Mouse (Mus musculus): ENCODE data around the gene Tob2.
A peak's percentile ranks its signal among the peaks of the same experiment; 100 is the strongest.

Tob2 gene

DNA sequence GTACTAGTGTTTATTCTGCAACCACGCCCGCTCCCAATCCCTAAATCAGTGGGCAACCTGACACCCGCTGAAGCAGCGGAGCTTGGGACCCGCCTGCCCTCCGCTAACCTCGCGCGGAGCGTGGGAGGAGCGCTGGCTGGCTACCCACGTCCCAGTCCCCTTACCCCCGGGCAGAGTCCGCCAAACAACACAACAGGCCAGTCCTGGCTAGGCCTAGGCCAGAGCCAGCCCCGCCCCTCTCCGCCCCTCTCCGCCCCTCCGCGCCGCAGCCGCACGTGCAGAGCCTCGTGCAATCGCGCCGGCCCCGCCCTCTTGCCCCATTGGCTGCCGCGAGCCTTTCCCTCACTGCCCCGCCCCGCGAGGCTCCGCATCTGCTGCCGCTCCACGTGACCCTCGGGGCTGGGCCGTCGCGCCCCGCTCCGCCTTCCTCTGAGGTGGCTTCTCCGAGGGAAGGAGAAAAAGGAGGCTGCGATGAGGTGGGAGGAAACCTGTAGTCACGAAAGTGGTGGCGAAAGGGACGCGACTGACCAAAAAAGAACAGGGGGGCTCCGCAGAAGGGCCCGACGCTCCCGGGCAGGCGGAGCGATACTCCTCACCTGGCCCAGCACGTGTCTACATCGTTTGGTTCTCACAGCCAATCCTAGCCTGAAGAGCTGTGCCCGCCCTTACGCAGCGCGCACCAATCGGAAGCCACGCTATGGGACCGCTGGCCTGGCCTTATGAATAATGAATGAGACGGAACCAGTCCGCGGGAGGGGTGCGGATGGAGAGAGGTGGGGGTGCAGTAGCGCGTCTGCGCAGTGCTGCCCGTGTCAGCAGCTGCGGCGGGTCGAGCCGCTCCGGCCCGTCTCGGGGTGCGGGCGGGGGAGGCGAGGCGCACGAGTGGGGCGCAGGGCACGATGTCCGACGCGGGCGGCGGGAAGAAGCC, 47.7 kb downstream of the Tob2 start:
- peak; percentile 97 for DNase-seq

DNA sequence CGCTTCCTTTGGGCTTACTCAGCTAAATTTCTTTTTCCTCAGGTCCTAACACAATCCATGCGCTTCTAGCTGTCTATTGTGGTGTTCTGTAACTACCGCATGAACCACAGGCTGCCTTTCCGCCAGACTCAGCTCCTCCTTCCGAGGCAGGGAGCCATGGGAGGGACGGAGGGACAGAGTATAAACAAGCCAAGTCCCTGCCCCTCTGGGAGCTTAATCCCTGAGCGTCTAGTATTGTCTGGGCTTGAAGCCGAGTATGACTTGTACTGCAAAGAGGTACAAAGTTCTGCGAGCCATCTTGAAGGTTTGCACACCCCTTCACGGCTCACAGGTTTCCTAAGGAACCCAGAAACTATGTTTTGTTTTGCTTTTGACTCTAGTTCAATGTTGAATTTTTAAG, 48.4 kb downstream of the Tob2 start:
- peak; percentile 91 for DNase-seq

DNA sequence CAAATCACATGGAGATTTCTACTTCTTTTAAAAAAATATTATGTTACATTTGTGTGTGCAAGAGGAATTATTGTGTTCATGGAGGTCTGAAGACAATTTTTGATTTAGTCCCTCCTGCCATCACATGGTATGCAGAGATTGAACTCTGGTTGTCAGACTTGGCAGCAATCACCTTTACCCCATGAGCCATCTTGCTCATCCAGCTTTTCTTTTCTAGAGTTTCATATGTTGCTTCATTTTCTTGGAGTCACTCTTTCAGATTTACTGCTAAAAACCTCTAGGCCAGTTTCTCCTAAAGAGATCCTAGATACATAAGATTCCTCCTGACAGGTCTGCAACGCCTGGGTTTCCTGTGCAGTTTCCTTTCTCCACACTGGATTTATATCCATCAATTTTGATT, 49.0 kb downstream of the Tob2 start:
- no peak for DNase-seq

DNA sequence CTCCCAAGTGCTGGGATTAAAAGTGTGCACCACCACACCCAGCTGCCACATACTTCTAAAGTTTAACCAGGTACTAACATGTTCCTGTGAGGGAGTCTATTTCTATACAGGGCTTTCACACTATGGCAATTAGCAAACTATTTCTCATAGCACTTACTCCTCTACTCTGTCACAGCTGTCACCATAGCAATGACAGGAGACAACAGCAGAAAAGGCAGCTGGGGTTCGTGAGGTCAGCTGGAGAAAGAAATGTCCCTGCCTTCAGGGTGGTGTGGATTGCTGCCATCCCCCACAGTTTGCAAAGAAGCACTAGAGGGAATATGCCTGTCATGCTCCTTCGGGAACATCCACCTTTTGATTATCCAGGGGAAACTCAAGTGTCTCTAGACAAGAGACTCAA, 49.8 kb downstream of the Tob2 start:
- no peak for DNase-seq

DNA sequence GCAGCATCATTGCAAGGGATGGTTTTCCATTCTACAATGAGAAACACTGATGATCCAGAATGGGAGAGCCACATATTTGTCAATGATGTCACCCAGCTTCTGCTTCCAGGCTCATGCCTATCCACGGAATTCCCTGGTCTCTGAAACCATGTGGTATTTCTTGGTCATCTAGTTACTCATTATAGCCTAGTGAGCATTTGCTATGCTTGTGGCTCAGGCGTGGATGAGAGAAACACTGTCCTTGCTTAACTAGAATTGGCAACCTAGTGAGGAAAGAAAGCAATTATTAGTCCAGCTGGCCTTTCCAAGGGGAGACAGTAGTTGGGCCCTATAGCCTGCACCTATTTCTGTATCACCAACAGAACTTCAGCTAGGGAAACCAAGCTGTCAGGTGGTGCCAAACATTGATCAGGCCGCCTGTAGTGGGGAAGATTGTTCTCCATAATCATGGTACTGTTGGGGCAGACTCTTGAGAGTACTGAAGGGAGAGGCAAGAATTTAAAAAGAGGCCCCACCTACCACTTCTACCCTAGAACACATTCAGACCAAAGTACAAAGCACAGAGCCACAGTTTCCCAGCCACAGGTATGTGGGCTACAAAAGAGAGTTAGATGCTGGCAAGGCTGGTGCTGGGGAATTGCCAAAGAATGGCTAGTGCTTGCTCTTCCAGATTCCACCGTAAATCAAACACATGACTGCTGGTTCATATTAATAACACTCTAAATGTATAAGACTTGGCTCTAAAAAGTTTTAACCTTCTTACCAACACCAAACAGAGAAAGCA, 51.8 kb downstream of the Tob2 start:
- peak; percentile 63 for DNase-seq

DNA sequence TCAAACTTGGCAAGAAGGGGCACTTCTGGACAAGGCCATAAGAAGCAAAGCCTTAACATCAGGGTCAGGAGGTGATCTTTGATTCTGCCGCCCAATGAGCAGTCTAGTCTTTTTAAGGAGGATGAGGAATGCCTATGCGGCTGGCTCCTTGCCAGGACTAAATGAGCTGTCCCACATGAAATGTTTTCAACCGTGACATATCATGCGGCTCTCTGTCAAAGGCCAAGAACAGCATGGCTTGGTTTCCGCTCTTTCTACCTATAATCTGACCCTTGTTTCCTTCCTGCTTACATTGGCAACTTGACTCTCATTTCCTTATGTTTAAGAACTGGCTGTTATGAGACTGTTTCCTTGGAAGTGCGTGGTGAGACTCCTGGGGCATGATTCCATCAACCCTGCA, 53.0 kb downstream of the Tob2 start:
- peak; percentile 69 for DNase-seq

DNA sequence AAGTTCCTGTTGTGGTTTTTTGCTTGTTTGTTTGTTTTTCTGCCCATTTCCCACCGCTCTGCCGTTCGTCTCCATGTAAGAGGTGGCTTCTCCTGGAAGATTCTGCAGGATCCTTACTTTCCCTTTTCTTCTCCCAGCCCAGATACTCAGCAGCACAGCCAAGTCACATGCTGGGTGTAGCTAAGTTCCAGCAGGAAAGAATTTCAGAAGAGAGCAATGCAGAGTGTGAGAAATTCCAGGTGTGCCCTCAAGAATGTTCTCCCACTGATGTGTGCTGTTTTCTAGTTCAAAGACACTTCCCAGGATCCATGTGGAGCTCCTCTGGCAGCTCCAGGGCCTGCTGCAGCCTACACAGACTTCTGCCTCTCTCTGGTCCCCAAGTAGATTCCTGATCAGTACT, 53.7 kb downstream of the Tob2 start:
- DNase-seq: no peak

DNA sequence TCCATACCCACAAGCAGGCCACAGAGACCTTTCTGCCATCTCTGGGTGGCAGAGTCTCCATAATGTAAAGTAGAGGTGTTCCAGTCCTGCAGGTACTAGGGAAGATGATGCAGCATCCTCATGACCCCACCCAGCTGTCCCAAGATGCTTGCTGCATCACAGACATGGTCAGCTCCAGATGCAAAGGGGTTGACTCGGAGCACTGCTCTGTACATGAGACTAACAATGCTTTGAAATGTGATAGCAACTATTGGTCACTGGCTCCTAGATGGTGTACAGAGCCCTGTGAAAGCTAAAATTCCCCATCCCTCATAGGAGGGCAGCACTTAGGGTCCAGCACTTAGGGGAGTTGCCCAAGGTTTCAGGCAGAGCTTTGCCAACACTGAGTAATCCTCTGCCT, 54.4 kb downstream of the Tob2 start:
- no peak for DNase-seq

DNA sequence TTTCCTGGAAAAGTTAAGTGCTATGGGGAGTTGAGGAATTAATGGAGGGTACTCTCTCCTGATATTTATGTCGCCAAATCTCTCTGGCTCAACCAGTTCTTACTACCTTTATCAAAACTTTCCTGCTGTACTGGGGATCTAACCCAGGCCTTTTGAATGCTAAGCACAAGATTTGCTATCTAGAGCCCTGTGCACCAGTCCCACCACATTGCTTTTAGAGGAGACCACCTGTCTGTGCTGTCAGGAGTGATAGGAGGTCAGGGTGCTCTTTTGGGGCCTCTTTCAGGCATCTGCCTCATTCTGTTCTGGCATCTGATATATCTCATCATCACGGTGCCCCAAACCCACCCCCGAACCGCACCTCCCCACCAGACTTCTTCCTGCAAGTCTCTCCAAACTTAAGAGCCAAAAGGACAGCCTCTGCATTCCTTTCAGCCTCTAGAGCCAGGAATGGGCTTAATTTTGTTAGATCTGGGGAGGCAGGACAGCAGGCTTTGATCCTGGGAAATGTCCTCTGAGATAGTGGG, 55.1 kb downstream of the Tob2 start:
- DNase-seq: no peak

DNA sequence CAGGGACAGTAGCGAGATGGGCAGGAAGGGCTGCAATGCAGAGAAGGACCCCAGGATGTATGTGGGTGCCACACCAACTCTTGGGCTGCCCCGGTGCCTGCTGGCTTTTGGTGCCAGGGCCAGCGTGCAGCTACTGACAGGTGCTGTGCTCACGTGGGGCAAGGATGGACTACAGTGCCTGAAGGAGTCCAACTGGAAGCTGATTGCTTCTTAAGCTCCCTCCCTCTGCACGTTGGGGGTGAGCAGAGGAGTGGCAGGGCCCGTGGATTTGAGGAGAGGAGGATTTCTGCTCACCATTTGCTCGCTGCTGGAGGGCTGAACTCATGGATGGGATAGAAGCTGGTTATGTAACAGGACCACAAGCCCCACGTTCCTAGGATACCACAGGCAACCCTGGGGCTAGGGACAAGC, 55.6 kb downstream of the Tob2 start:
- DNase-seq: no peak

DNA sequence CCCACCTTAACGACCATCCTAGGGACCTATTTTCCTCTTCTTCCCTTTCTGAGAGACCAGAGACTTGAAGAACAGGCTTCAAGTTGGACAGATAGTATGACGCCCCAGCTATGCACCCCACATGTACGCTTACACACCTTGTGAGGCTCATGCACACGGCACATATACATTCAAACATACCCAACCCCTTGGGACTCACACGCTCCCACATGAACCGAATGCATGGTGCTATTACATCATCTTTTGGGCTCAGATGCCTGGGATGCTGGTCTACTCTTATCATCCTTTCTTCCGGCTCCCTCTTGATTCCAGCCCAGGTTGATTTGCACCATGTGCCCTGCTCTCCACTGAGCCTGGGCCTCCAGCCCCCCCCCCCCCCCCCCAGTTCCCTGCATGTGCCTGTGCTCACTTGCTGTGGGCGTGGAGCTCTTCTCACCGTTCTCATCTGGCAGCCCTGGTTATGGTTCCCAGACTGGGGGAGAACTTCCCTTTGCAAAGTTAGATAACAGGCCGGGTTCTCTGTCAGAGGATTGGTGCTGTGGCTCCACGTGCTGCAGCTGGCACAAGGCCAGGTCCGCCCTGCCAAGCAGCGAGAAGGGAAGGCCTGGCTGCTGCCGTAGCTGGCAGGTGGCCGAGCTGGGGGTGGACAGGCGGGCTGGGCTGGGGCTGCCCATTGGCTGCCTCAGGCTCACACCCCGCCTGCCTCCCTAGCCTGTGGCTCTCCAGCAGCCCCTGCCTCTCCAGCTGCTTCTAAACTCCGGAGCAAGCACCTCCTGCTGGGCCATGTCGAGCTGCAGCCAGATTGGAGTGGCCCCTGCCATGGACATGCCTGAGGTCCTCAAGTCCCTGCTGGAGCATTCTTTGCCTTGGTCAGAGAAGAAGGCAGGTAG, 56.4 kb downstream of the Tob2 start, which contains the start of gene Tef:
TSS of gene Tef (plus strand) at position 421 of the 890 bp plus-strand sequence.
- DNase-seq: peak; percentile 99

DNA sequence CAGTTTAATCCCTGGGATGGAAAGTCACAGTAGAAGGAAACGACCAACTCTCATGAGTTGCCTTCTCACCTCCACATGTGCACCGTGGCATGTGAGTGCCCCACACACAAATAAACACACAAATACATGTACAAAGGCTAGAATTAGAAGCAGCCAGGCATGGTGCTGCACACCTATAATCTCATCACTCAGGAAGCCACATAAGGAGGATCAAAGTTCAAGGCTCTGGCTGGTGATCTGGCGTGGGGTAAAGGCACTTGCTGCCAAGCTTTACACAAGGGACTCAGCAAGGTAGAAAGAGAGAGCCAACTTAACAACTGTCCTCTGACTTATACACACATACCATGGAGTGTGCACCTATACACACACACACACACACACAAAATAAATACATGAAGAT, 58.2 kb downstream of the Tob2 start:
- no peak for DNase-seq

DNA sequence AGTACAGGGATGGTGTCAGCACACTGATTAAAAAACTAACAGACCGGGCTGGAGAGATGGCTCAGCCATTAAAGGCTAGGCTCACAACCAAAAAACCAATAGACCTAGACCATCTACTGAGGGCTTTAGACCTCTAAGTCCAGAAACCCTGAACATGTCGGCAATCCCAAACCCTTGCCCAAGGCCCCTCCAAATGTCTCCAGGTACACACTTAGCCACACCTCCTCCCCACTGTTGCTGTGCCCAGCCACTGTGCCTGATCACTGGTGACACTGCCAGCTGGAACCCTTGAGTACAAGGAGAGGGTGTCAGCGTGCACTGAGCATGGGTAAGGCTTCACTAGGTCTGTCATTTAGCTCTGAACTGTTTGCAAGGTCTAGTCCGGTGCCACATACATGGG, 60.2 kb downstream of the Tob2 start:
- DNase-seq: peak; percentile 55
